Mouse (Mus musculus): ENCODE measurements around the gene Ttk. TPM values are rescaled to one million over a fixed set of nuclear protein-coding genes. Genes with fewer than 3 reads are reported as not detected.
A peak's percentile ranks its signal among the peaks of the same experiment; 100 is the strongest.

Ttk gene
- polyA plus RNA-seq, 1 experiment, result 13.5 TPM

- Histone ChIP-seq H3K4me3 (replicated peaks; ENCODE audit: control insufficient read depth, low read depth, low read length) (no peak overlapping the region), H3K27ac (ENCODE audit: control insufficient read depth, insufficient read depth, low read depth, low read length, poor library complexity) (no peak overlapping the region), H3K4me1 (ENCODE audit: control insufficient read depth, insufficient read depth, low read length) (no peaks in the 10 kb centered on the region; the same call in 1 of the 2 replicates)
- TF ChIP-seq POLR2A (IDR thresholded peaks at IDR 0.05; ENCODE audit: borderline replicate concordance, control insufficient read depth, low read depth, low read length) (no peak), CTCF (IDR thresholded peaks at IDR 0.05; ENCODE audit: control insufficient read depth, insufficient read depth, low read length) (no peak)
- WGBS, result 91% methylated on average over 3 of the region's 3 CpGs
Observed at GRCm38 (mm10) chr9:83852464-83852863, 18.0 kb downstream of the Ttk start.

- no peaks in the 10 kb centered on the region for H3K4me1 ChIP-seq (ENCODE audit: control insufficient read depth, insufficient read depth, low read length)
- no peak for TF ChIP-seq CTCF (IDR thresholded peaks at IDR 0.05; ENCODE audit: control insufficient read depth, insufficient read depth, low read length)
- no peak for TF ChIP-seq POLR2A (IDR thresholded peaks at IDR 0.05; ENCODE audit: borderline replicate concordance, control insufficient read depth, low read depth, low read length)
- no peak overlapping the region for H3K4me3 ChIP-seq (replicated peaks; ENCODE audit: control insufficient read depth, low read depth, low read length)
- H3K27ac ChIP-seq (ENCODE audit: control insufficient read depth, insufficient read depth, low read depth, low read length, poor library complexity), result no peak overlapping the region
- 81% methylated on average over 4 of the region's 4 CpGs for WGBS
Observed at GRCm38 (mm10) chr9:83865165-83865564, 30.7 kb downstream of the Ttk start.

- TF ChIP-seq CTCF (IDR thresholded peaks at IDR 0.05; ENCODE audit: control insufficient read depth, insufficient read depth, low read length) (no peak), POLR2A (IDR thresholded peaks at IDR 0.05; ENCODE audit: borderline replicate concordance, control insufficient read depth, low read depth, low read length) (no peak)
- H3K27ac ChIP-seq (ENCODE audit: control insufficient read depth, insufficient read depth, low read depth, low read length, poor library complexity), result no peak overlapping the region
- H3K4me1 ChIP-seq (ENCODE audit: control insufficient read depth, insufficient read depth, low read length), result no peaks in the 10 kb centered on the region
- H3K4me3 ChIP-seq (replicated peaks; ENCODE audit: control insufficient read depth, low read depth, low read length), result no peak overlapping the region
- 81% methylated on average over 6 of the region's 6 CpGs for WGBS
Observed at GRCm38 (mm10) chr9:83882191-83882590, 47.7 kb downstream of the Ttk start.

GRCm38 (mm10) chr9:83886149-83886548 is 51.7 kb downstream of the Ttk start:
- TF ChIP-seq CTCF (IDR thresholded peaks at IDR 0.05; ENCODE audit: control insufficient read depth, insufficient read depth, low read length) (peak; percentile 23; the same call in 1 of the 2 replicates), POLR2A (IDR thresholded peaks at IDR 0.05; ENCODE audit: borderline replicate concordance, control insufficient read depth, low read depth, low read length) (no peak)

GRCm38 (mm10) chr9:83888214-83888613 is 53.7 kb downstream of the Ttk start:
- 80% methylated on average over 5 of the region's 5 CpGs for whole genome bisulfite sequencing
- Histone ChIP-seq H3K4me3 (replicated peaks; ENCODE audit: control insufficient read depth, low read depth, low read length) (no peak overlapping the region), H3K4me1 (ENCODE audit: control insufficient read depth, insufficient read depth, low read length) (no peaks in the 10 kb centered on the region; the same call in 1 of the 2 replicates), H3K27ac (ENCODE audit: control insufficient read depth, insufficient read depth, low read depth, low read length, poor library complexity) (no peak overlapping the region)
- TF ChIP-seq POLR2A (IDR thresholded peaks at IDR 0.05; ENCODE audit: borderline replicate concordance, control insufficient read depth, low read depth, low read length), result no peak
- no peak for TF ChIP-seq CTCF (IDR thresholded peaks at IDR 0.05; ENCODE audit: control insufficient read depth, insufficient read depth, low read length)

More at GRCm38 (mm10) chr9:83886149-83886548, 51.7 kb downstream of the Ttk start:
- Histone ChIP-seq H3K27ac (ENCODE audit: control insufficient read depth, insufficient read depth, low read depth, low read length, poor library complexity) (no peak overlapping the region), H3K4me3 (replicated peaks; ENCODE audit: control insufficient read depth, low read depth, low read length) (no peak overlapping the region), H3K4me1 (ENCODE audit: control insufficient read depth, insufficient read depth, low read length) (no peaks in the 10 kb centered on the region; the same call in 1 of the 2 replicates)

DNA sequence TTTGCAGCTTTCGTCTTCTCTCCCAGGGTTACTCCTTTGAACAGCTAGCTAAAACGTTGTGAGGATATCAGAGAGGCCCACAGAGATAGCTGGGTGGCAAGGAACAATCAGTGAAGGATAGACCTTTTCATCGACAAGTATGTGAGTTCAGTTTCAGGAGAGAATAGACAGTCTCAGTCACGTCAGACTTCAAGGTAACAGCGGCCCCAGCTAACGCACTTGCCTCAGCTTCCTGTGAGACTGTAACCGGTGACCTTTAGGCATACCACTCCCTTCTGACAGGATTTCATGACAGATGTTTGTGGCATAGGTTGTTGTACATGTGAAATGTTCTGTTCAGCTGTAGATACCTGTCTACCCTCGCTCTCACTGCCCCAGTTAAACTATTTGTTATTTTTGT is 58.6 kb downstream of the Ttk start:
- no peaks in the 10 kb centered on the region; the same call in 1 of the 2 replicates for H3K4me1 ChIP-seq (ENCODE audit: control insufficient read depth, insufficient read depth, low read length)
- WGBS, result 67% methylated on average over 8 of the region's 8 CpGs

GRCm38 (mm10) chr9:83893767-83894330 is 59.4 kb downstream of the Ttk start:
- TF ChIP-seq CTCF (IDR thresholded peaks at IDR 0.05; ENCODE audit: control insufficient read depth, insufficient read depth, low read length) (no peak), POLR2A (IDR thresholded peaks at IDR 0.05; ENCODE audit: borderline replicate concordance, control insufficient read depth, low read depth, low read length) (no peak)
- Histone ChIP-seq H3K4me1 (ENCODE audit: control insufficient read depth, insufficient read depth, low read length) (no peaks in the 10 kb centered on the region; the same call in 1 of the 2 replicates), H3K27ac (ENCODE audit: control insufficient read depth, insufficient read depth, low read depth, low read length, poor library complexity) (no peak overlapping the region), H3K4me3 (replicated peaks; ENCODE audit: control insufficient read depth, low read depth, low read length) (no peak overlapping the region)
- WGBS, result 38% methylated on average over 4 of the region's 4 CpGs

More for the DNA sequence above, 58.6 kb downstream of the Ttk start:
- TF ChIP-seq CTCF (IDR thresholded peaks at IDR 0.05; ENCODE audit: control insufficient read depth, insufficient read depth, low read length) (no peak), POLR2A (IDR thresholded peaks at IDR 0.05; ENCODE audit: borderline replicate concordance, control insufficient read depth, low read depth, low read length) (no peak)
- no peak overlapping the region for H3K4me3 ChIP-seq (replicated peaks; ENCODE audit: control insufficient read depth, low read depth, low read length)
- H3K27ac ChIP-seq (ENCODE audit: control insufficient read depth, insufficient read depth, low read depth, low read length, poor library complexity), result no peak overlapping the region

GRCm38 (mm10) chr9:83902086-83902485 is 67.6 kb downstream of the Ttk start:
- Histone ChIP-seq H3K4me1 (ENCODE audit: control insufficient read depth, insufficient read depth, low read length) (no peaks in the 10 kb centered on the region; the same call in 1 of the 2 replicates), H3K27ac (ENCODE audit: control insufficient read depth, insufficient read depth, low read depth, low read length, poor library complexity) (no peak overlapping the region), H3K4me3 (replicated peaks; ENCODE audit: control insufficient read depth, low read depth, low read length) (no peak overlapping the region)
- WGBS, result 42% methylated on average over 2 of the region's 2 CpGs
- TF ChIP-seq POLR2A (IDR thresholded peaks at IDR 0.05; ENCODE audit: borderline replicate concordance, control insufficient read depth, low read depth, low read length), result no peak
- no peak for TF ChIP-seq CTCF (IDR thresholded peaks at IDR 0.05; ENCODE audit: control insufficient read depth, insufficient read depth, low read length)

Measured in bone marrow, adult 2 months (tissue).